Mouse (Mus musculus): ENCODE results near the gene Tom1l2.
A peak's percentile ranks its signal among the peaks of the same experiment; 100 is the strongest.

Tom1l2 gene

DNA sequence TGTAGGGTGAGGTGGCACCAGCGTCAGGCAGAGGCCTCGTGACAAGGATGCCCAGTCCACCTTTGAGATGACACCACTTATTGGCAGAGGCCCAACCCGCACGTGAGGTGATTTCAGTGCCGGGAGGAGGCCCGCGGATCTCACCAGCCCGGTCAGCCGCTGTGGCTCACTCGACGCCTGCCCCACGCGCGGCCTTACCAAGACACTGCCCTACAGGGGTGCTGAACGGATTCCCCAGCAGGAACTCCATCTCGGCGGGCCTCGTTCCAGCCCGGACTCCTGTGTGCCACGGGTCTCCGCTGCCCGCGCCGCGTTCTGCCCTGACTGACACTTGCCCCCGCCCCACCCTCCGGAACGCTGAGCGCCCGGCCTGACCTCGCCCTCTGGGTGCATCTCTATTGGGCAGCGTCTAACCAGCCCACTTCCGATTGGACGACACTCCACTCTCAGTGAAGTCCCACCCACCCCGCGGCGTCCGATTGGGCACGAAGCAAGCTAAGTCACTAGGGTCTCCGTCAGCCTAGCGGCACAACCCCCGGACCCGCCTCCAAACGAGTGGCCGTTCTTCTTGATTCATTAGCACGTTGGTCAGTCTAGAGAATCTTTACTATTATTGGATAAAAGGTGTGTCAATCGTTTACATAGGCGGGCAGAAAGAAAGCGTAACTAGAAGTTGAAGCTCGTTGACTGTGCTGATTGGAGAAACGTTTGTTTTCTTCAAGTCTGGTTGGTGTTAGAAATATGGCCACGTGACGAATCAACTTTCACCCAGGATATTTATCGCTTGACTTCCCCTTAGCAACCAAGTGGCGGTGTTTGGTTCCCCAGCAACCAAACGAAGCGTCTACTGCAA lies at the start of gene Tom1l2, which contains the start of gene Drc3:
Gene Tom1l2 (minus strand): TSS at position 347 of the 853 bp plus-strand sequence.
Gene Drc3 (plus strand): TSS at position 771 of the 853 bp plus-strand sequence.
- DNase-seq: peak; percentile 97

GRCm38 (mm10) chr11:60397172-60397571 lies 44.5 kb upstream of the Tom1l2 start:
- DNase-seq: no peak

DNA sequence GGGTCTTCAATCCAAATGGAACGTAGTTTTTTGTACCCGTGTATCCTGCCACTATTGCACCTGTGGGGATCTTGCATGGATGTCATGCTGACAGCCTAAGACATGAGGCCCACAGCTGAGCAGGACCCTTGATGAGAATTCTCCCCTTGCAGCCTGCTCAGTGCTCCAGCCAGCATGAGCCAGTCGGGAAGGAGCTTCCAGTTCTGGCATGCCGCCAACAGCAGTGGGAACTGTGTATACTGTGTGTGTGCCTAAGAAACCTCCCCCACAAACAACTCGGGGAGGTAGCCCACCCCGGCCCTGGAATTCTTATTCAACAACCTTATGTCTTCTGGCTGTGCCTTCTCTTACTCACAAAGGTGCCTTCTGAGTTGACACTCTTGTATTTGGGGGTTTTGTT lies 43.8 kb upstream of the Tom1l2 start:
- peak; percentile 55 for DNase-seq

DNA sequence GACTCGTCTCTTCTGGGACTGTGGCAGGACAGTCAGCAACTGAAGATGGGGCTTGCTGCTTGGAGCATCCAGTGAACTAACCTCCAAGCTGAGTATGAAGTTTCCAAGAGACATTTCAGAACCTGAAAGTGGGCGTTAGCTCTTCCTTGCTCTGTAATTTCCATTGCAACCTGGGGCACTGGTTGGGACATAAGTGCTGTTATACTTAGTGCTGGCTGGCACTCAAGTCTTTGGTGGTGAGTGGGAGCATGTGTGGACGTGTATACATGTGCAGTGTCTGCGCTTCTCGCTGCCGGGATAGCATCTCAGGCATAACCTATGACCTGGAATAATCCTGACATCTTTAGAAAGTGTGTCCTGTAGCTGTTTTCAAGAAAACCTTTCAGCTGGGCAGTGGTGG lies 38.6 kb upstream of the Tom1l2 start:
- no peak for DNase-seq

- DNase-seq: no peak
Observed at GRCm38 (mm10) chr11:60387944-60388343, 35.2 kb upstream of the Tom1l2 start.

GRCm38 (mm10) chr11:60385946-60386345 lies 33.2 kb upstream of the Tom1l2 start:
- DNase-seq: no peak

DNA sequence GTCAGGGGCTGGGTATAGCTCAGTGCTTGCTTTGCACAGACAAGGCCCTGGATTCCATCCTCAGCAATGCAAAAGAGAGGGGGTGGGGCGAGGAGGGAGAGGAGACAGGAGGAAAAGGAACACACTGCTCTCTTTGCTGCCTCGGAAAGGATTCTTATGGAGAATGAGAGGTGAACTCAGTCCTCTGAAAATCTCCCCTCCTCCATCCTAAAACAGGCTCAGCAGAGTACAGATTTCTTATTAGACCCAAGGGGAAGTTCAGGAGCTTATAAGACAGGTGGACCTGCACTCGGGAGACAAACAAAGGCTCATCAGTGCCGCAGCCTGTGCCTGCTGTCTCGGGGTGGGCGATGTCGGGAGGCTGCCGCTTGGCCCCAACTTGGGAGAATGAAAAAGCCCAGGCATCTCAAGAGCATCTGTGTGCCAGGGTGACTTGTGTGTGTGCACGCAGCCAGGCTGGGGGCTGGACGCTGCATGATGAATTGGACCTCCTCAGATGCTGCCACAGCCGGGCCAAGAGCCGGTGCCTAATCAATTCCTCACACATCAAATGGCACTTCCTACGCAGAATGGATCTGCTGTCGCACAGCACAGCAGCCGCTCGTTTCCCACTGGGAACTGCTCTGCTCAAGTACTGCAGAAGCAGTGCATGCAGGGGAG lies 32.2 kb upstream of the Tom1l2 start:
- DNase-seq: peak; percentile 52

DNA sequence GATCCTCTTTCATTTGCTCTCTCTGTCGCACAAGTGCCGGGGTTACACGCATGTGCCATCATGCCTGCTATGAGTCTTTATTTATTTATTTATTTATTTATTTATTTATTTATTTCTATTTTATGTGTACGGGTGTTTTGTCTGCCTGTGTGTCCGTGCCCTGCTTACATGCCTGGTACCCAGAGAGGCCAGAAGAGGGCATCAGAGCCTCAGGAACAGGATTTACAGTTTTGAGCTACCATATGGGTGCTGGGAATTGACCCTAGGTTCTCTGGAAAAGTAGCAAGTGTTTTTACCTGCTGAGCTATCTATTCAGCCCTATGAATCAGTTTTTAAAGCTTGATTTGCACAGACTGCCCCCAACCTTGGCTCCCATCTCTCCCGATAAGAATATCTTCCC lies 30.8 kb upstream of the Tom1l2 start:
- no peak for DNase-seq

- no peak for DNase-seq
Observed at GRCm38 (mm10) chr11:60374481-60374880, 21.8 kb upstream of the Tom1l2 start.

- DNase-seq: no peak
Observed at GRCm38 (mm10) chr11:60370431-60370830, 17.7 kb upstream of the Tom1l2 start.

GRCm38 (mm10) chr11:60369448-60369847 lies 16.7 kb upstream of the Tom1l2 start:
- DNase-seq: no peak

GRCm38 (mm10) chr11:60368909-60369308 lies 16.2 kb upstream of the Tom1l2 start:
- DNase-seq: no peak

GRCm38 (mm10) chr11:60367256-60367655 lies 14.6 kb upstream of the Tom1l2 start:
- no peak for DNase-seq

- DNase-seq: no peak
Observed at GRCm38 (mm10) chr11:60366239-60367019, 13.7 kb upstream of the Tom1l2 start.

DNA sequence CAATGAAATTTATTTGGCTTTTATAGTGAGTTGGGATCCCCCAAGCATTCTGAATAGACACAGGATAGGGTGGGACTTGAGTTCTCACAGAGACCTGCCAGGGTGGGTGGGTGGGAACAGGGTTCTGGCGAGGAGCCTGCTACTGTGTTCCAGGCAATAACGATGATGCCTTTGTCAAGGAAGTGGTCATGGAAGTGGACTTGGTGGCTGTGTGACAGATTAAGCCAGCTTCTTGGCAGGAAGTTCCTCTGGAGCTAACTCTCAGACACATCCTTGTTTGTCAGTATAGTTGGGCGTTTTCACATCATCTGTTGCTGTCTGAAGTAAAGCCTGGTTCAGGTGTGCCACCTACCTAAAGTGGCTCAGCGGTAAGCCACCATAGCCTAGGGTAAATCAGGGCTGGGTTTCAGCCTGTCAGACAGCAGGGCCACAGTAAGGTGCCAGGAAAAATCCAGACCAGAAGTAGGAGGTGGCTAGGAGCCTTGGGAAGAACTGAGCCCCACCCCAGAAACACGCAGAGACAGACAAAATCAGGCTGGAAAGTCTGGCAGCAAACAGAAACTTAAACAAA lies 8.0 kb upstream of the Tom1l2 start:
- no peak for DNase-seq

DNA sequence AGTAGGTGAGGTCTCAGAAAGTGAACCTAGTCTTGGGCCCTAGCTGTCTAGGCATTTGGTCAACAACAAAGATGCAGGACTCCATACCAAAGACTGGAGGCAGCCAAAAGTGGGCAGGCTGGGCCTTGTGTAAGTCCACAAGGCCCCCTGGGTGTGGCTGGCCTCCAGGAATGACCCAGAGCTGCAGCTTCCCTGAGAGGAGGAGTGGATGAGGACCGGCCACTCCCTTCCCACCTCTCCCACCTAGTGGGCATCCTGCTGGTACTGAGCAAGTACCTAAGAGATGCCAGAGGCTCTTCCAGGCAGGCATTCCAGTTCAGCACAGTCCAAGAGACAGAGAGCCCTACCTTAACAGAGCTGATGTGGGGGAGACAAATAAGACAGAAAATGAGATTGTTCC lies 7.2 kb upstream of the Tom1l2 start:
- DNase-seq: no peak

DNA sequence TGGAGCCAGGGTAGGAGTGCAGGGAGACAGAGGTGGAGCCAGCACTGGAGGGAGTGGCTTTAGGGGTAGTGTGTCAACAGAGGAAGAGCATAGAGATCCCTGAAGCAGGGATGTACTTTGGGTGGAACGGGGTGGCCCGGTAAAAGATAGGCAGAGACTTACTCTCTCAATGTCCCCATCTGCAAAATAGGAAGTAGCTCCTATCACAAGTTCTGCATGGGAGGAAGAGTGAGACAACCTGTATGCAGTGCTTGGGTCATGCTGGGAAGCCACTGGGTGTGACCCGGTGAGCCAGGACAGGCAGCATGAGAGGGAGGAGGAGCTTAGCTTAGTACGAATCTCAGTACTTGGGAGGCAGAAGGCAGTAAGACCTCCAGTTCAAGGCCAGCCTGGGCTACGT lies 6.4 kb upstream of the Tom1l2 start:
- DNase-seq: no peak

- no peak for DNase-seq
Observed at GRCm38 (mm10) chr11:60358548-60358947, 5.8 kb upstream of the Tom1l2 start.

DNA sequence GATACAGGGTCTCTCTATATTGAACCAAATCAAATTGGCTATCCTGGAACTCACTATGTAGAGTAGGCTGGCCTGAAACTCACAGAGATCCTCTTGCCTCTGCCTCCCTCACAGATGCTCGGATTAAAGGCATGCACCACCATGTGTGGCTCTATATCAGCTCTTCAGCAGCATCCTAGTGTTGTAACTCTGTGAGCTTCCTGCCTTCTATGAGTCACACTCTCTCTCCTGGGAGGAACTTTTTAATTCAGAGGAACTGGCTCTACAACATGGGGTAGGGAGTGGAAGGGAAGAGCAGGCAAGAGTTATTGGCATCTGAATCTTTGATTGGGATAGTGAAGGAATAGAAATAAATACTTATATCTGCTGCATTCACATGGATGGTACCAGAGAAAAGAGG lies 4.4 kb upstream of the Tom1l2 start:
- no peak for DNase-seq

GRCm38 (mm10) chr11:60355952-60356351 lies 3.2 kb upstream of the Tom1l2 start:
- no peak for DNase-seq

DNA sequence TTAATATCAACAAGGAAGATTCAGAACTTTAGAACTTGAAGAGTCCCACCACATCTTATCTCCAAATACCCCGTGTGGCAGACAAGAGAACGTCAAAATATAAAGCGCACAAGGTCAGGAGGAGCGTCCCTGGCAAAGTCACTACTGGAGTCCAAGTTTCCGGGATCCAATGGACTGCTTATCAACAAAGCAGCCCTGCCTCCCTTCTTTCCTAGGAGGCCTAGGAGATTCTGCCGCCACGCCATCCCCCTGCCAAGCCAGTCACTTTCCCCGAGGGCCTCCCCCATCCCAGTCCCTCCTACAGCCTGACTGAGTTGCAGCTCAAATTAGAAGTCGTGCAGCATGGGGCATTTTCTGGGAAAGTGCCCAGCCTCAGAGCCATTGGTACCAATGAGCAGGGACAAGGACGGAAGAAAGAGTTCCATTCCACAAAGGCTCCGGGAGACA lies 757 bp downstream of the Tom1l2 start:
- peak; percentile 19 for DNase-seq

GRCm38 (mm10) chr11:60351388-60351787 lies 1.3 kb downstream of the Tom1l2 start:
- DNase-seq: no peak

- DNase-seq: no peak
Observed at GRCm38 (mm10) chr11:60346537-60346936, 6.2 kb downstream of the Tom1l2 start.

Measured in right cerebral cortex, postnatal 4 days (tissue).